Mouse (Mus musculus) right cerebral cortex, adult 2 months (tissue): ENCODE data around the gene Hmgn2.
A peak's percentile ranks its signal among the peaks of the same experiment; 100 is the strongest.
"Not testable (repeated sequence)": the region's sequence is repeated elsewhere in the genome, so short reads cannot be mapped to it uniquely, and the experiment has no call there.

Experiments used
- DNase-seq, 2 experiments: peaks; one replicate each; pipeline ENCODE4 v3.0.0; 2021 to 2022; ENCODE audit warnings: low spot score in 2 of 2

The Hmgn2 gene

DNA sequence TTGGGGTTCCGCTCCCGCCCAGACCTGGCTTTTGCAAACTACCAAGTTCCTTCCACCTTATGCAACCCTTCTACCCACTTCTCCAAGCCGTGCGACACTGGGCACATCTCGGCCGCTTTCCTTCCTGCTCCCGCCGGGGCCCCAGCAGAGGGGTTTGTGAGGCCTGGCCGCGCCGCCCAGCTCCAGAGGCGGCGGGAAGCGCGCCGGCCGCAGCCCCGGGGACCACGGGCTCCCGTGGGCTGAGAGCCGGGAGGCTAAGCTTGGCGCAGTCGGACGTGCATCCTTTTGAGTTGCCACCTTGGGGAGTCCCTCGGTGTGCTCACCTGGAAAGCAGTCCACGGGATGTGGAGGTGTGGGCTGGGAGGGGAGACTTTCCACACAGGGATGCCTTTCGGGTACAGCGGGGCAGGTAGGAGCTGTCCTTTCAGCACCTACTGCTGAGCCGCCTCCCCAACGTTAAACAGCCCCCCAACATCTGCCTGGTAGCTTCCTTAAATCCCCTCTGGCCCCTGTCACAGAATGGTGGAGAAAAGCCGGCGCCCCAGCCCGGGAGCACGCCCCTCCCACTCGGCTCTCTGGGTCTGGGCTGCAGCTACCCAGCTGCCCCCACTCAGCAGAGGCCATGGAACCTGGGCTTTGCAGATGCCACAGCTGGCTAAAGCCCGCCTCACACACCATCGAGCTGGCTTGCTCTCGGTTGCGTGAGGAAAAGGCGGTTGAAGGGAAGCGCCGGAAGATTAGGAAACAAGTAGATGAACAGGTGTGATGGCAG, at the start of gene Hmgn2:
Gene Hmgn2, minus strand, starts transcription at position 501 of the 772 bp plus-strand sequence.
- peak; percentile 26 to 43 for DNase-seq

GRCm38 (mm10) chr4:134017201-134017865, 48.9 kb upstream of the Hmgn2 start:
- no peak for DNase-seq

DNA sequence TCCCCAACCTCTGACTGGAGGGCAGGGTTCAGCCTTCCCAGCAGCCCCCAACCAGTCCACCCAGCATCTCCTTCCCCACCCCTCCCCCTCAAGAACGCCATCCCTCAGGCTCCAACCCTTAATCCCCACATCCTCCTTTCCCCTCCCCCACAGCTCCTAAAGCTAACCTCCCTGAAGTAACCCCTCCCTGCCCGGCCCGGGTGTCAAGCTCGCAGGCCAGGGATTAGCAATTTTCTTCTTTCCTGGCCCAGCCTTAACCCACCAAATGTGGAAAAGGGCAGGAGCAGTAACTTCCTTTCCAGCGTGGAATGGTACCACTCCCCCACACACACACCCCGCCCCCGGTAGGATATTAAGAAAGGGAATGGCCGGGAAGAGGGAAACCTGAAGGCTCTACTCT, 48.3 kb upstream of the Hmgn2 start:
- DNase-seq: no peak

DNA sequence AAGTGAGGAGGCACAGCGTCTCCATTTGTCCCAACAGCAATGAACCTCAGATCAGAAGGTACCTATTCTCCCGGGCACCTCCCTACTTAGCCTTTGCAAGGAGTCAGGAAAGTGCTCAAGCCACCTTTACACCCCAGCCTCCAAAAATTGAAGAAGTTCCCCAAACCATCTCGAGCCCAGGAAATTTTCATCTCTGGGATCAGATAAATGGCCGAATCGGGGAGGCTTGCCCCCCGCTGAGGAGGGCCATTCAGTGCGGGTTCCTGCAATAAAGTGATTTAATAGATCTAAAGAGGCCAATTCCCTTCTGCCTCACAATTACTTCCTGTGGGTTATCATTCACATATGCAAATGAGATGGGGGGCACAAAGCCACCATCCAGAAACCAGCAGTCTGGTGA, 47.8 kb upstream of the Hmgn2 start:
- DNase-seq: no peak

DNA sequence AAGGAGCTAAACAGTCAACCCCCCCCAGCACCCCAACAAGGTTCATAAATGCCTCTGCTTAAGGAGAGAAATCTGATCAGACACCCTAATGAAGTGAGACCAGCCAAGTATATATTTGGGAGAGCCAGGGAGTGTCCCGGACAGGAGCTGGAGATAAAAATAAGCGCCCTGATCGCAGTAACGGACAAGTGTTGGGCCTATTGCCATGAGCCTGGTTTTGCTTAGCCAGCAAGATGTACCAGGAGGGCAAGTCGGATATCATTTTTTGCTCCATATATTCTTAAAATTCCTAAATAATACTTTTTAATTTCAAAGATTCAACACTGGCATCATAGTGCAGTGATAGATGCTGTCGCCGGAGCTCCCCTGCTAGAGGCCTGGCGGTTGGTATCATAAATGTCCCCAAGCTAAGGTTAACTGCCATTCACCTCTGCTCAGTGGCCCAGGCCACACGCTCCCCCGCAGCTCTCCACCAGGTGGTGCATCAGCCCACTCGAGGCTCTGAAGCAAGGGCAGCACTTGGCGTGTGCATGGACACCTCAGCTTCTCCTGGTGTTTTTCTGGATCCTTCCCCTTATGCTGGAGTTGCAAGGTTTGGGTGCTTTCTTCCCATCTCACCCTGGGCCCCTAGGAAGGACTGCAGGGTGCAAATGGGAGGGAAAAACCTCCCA, 44.5 kb upstream of the Hmgn2 start:
- no peak for DNase-seq

DNA sequence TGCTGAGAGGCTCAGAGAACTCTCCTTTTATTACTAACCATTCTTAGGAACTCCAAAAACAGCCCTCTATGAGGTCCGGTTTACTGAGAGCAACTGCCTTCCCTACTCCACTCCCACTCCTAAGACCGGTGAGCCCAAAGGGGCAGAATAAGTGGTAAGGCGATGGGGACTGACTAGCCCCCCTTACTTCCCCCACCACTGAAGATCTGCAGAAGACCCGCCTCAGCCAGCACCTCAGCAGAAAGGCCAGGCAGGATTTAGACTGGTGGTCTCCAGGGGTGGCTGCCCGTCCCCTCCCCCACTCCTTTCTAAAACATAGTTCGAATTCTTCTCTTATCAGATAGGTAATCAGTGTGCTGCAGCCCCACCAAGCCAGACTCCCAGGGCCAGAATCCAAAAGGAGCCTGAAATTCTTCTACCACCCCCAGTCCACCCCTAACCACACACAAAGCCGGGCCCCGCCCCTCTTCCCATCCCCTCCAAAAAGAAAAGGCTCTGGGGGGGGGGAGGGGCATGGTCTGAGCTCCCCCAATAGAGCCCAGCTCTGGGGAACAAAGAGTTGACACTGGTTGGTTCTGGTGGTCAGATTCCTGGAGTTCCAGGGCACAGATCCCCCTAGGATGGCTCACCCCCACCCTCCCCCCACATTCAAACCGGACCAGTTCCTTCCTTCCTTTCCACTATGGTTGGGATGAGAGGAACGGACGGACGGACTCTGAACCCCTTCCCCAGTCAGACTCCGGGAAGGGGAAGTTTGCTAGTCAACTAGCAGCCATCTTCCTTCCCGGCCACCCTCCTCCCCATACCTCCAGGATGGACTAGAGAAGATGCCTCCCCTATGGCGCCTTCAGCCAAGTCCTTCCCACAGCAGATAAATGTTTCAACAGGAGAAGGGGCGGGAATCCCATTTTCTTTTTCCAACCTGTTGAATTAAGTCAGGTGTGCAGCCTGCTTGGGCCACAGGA, 43.3 kb upstream of the Hmgn2 start:
- no peak for DNase-seq

DNA sequence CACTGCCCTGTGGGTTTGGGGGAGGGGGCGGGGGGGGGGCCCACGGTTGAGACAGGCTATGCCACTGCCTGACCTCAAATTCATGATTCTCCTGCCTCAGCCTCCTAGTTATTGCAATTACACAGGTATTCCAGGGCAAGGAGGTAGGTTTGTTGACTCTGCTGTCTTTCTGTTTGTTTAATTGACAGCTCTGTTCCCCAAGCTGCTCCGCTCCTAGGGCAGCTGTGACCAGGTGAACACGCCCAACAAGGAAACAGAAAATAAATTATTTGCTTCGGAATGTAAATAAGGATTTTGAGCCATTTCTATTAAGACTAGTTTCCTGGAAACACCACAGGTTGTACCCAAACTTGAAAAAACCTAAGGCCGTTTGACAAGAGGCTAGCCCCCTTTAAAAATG, 41.3 kb upstream of the Hmgn2 start:
- no peak for DNase-seq

- DNase-seq: no peak
Measured at GRCm38 (mm10) chr4:134006845-134007244, 38.4 kb upstream of the Hmgn2 start.

DNA sequence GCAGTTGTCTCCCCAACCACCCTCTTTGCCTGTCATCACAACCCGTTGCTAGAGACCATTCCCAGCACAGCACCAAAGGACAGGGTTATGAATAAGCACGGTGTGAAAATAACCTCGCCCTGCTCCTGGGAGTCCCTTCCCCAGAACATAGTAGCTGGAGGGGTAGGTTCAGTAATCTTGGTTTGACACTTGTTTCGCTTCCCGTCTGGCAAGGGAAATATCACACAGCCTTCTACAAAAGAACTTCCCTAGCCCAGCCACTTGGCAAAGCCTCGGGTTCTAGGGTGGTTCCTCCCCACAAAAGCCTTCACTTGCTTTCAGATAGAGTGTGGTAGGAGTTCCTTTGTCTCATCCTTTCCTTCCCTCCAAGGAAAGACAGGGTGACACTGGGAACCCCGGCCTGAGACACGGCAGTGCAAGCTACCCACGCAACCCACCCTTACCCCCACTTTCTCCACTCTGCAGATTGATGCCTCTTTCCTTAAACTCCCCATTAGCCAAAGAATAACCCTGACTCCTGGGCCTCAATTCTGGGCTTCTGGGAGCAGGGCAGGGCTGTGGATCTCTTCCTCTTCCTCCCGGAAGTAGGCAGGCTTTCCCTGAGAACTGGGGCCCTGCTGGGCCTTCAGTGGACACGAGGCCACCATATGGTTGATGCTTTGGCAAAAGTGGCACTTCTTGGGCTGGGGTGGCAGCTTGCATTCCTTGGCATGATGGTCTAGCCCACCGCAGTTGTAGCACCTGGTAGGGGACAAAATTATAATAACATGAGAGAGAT, 37.3 kb upstream of the Hmgn2 start:
- DNase-seq: no peak

DNA sequence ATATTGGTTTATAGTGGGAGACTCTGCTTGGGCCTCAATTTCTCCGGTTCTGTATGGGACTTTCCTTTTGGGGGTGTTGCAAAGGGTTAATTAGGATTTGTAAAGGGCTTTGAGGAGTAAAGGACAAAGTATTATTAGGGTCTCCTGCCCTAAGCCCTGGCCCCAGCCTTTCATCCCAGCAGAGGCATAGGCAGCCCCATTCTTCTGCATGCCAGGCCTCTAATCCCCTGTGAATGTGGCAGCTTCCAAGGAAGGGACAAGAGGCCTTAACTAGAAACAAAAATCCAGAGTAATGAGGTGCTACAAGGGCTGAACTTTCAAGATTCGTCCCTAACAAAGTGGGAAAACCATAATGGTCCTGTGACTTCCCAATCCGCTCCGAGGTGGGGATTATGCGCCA, 34.5 kb upstream of the Hmgn2 start:
- no peak for DNase-seq

- no peak for DNase-seq
Measured at GRCm38 (mm10) chr4:134002246-134002645, 33.8 kb upstream of the Hmgn2 start.

DNA sequence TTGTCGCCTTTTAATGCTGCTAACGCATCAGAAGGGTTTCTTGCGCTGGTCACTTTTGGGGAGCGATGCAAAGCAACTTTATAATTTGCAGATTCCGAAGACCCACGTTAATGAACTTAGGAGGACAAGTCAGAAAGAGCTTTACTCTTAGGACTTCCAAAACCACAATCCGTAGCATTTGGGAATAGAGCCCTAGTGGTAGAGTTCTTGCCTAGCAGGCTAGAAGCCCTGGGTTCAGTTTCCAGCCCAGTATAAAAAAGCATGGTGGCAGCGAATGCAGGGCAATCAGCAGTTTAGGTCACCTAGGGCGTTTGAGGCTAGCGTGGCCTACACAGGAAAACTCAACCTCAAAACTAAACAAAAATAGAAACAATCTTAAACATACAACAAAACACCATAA, 33.3 kb upstream of the Hmgn2 start:
- DNase-seq: no peak

DNA sequence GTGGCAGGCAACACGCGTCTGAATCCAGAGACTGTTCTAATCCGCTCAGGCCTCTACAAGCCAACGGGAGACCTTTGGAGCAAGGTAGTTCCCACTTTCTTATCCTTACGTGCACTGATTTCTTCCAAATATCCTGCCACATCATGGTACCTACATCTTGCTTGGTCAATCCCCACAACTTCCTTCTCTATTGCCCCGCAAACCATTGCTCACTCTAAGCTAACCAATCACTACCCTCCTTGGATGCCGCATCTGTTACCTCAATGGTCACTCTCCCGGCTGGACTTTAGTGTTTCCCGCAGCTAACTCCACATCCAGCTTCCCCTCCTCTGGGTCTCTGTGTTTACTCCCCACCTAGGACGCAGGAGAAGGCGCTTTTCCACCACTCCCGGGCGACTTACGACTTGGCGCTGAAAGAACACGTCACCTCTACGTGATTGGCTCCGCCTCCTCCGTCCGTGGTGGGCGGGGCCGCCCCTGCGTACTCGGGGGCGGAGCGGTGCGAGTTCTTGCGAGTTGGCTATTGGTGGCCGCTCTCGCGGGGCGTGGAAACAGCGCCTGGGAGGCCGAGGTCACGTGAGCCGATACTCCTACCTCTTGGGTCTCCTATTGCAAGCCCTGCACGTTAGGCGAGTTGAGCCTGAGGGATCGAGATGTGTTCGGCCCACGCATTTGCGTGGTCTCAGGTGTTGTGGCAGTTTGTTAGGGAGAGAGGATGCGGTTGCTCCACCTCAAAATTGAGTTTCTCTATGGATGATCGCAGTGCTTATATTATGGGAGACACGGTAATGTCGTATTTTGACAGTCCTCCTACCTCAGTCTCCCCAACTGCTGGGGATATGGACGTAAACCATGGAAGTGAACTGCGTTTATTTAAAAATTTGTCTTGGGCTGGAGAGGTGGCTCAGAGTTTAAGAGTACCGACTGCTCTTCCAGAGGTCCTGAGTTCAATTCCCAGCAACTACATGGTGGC, 32.3 kb upstream of the Hmgn2 start, which contains the start of gene Dhdds:
Gene Dhdds, minus strand, starts transcription at position 453 of the 973 bp plus-strand sequence.
- peak; percentile 96 for DNase-seq

- DNase-seq: no peak
Measured at GRCm38 (mm10) chr4:133994697-133995096, 26.2 kb upstream of the Hmgn2 start.

- DNase-seq: no peak
Measured at GRCm38 (mm10) chr4:133991087-133991660, 22.7 kb upstream of the Hmgn2 start.

- DNase-seq: no peak
Measured at GRCm38 (mm10) chr4:133990035-133990434, 21.6 kb upstream of the Hmgn2 start.

- DNase-seq: not testable (repeated sequence)
Measured at GRCm38 (mm10) chr4:133988289-133988688, 19.8 kb upstream of the Hmgn2 start.

- no peak for DNase-seq
Measured at GRCm38 (mm10) chr4:133982936-133983335, 14.5 kb upstream of the Hmgn2 start.

DNA sequence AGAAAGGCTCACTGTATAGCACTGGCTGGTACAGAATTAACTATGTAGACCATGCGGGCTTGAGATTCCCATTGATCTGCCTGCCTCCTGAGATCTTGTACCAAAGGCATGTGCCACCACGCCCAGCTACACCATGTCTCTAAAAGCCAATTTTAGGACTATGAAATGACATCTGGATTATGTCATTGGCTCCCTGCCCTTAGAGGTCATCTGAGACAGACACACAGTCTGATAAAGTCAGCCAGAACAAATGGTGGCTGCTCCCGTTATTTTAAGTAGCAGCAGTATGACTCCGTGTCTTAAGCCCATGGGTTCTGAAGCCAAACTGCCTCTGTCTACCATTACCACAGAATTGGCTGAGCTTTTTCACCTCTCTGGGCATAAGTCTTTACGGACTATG, 12.0 kb upstream of the Hmgn2 start:
- no peak for DNase-seq
